Mouse (Mus musculus) ES-E14 (cell line): ENCODE data around the gene Acin1. TPM values are rescaled to one million over a fixed set of nuclear protein-coding genes. Genes with fewer than 3 reads are reported as not detected.

Experiments
- DNase-seq: peaks from one replicate; pipeline ENCODE4 v3.0.0-alpha.2; 2013; ENCODE audit warnings: low read depth, low spot score
- H3K27ac ChIP-seq: 2 replicates; pipeline ENCODE4 v1.5.1; 2012; ENCODE audit warnings: low read depth, mild to moderate bottlenecking, low read length, moderate library complexity, mixed read lengths; ENCODE audit not compliant: poor library complexity, insufficient read depth, severe bottlenecking
- H3K36me3 ChIP-seq: 2 replicates; pipeline ENCODE4 v1.6.1; 2012; ENCODE audit warnings: mild to moderate bottlenecking, low read length, moderate library complexity, mixed read lengths; ENCODE audit not compliant: control insufficient read depth, poor library complexity, insufficient read depth, severe bottlenecking
- H3K4me1 ChIP-seq, 2 experiments: fragments of 150-350 bp in 1 of 2; sonication (generic) in 1 of 2; 2 replicates each; pipeline ENCODE4 v1.6.1; 2012; ENCODE audit warnings: low read length in 2 of 2, mild to moderate bottlenecking in 1 of 2, mixed read lengths in 1 of 2; ENCODE audit not compliant: control insufficient read depth in 2 of 2, insufficient read depth in 2 of 2, poor library complexity in 1 of 2
- H3K4me3 ChIP-seq, 2 experiments: fragments of 150-350 bp in 1 of 2; sonication (generic) in 1 of 2; 2 replicates each; pipeline ENCODE4 v1.5.1; 2012; ENCODE audit warnings: low read length in 2 of 2, low read depth in 1 of 2, mild to moderate bottlenecking in 1 of 2, mixed read lengths in 1 of 2; ENCODE audit not compliant: insufficient read depth in 1 of 2, poor library complexity in 1 of 2, severe bottlenecking in 1 of 2
- H3K9ac ChIP-seq: 2 replicates; pipeline ENCODE4 v1.6.1; 2012; ENCODE audit warnings: low read depth, mild to moderate bottlenecking, low read length, mixed read lengths; ENCODE audit not compliant: poor library complexity, insufficient read depth, severe bottlenecking
- H3K9me3 ChIP-seq: fragments of 150-350 bp; sonication (generic); 2 replicates; pipeline ENCODE4 v1.6.1; 2012; ENCODE audit warnings: low read depth, mild to moderate bottlenecking, low read length; ENCODE audit not compliant: control insufficient read depth, insufficient read depth
- CHD2 ChIP-seq: IDR thresholded peaks from 2 replicates; pipeline ENCODE4 v1.6.1; 2014; ENCODE audit warnings: mild to moderate bottlenecking, low read depth, low read length, inconsistent platforms
- HCFC1 ChIP-seq: IDR thresholded peaks from 2 replicates; pipeline ENCODE4 v1.6.1; 2012; ENCODE audit warnings: low read length, inconsistent platforms, borderline replicate concordance; ENCODE audit not compliant: insufficient read depth
- MAFK ChIP-seq: IDR thresholded peaks from 2 replicates; pipeline ENCODE4 v1.6.1; 2014; ENCODE audit warnings: mild to moderate bottlenecking, low read depth, low read length, inconsistent platforms; ENCODE audit not compliant: insufficient read depth
- ZC3H11A ChIP-seq: IDR thresholded peaks from 2 replicates; pipeline ENCODE4 v1.6.1; 2012; ENCODE audit warnings: low read depth, mild to moderate bottlenecking, inconsistent platforms, low read length, borderline replicate concordance
- ZNF384 ChIP-seq: IDR thresholded peaks from 2 replicates; pipeline ENCODE4 v1.6.1; 2012; ENCODE audit warnings: low read depth, low read length, inconsistent platforms
- in situ Hi-C, 2 experiments: fragments of 600-800 bp; cut with MboI; formaldehyde crosslinking; loops; one replicate each; pipeline ENCODE4 v1.15.1; 2025; ENCODE audit warnings: low sequenced_read_pairs in 2 of 2, inconsistent platforms in 1 of 2; ENCODE audit not compliant: unreplicated experiment in 2 of 2
- total RNA-seq: library from RNA; depleted of rRNA; stranded (reverse); fragments of 300-350 nt; gene quantifications from 2 replicates; pipeline ENCODE4 v1.2.3, GENCODE M21; 2012

Gene Acin1
- total RNA-seq, 1 experiment, result 121 TPM

- H3K4me1 ChIP-seq, result 0 out of 4 replicates have a peak, but pooled peaks cover 0 to 4% of the 10 kb centered on the region in 2 experiments
- H3K4me3 ChIP-seq, result peak within 1 kb of the TSS; percentile 96 to 98
- peak within 1 kb of the TSS; percentile 99 for H3K27ac ChIP-seq
- H3K9me3 ChIP-seq, result no peaks in the 10 kb centered on the region
- peaks cover 17% of the 10 kb centered on the region for H3K36me3 ChIP-seq
- TF ChIP-seq ZNF384, result no peak
- no peak; the same call in 1 of the 2 replicates for TF ChIP-seq HCFC1
- TF ChIP-seq CHD2, result no peak
- no peak for TF ChIP-seq MAFK
- no peak for TF ChIP-seq ZC3H11A
- in situ Hi-C loops, result no loop called here
- peak; percentile 82 for DNase-seq
- H3K9ac ChIP-seq, result peak within 1 kb of the TSS; percentile 100
Measured at GRCm38 (mm10) chr14:54686063-54686521, 639 bp downstream of the Acin1 start, which contains the start of gene 1700123O20Rik. 1700123O20Rik (plus strand) TSS chr14:54686216.

- H3K9me3 ChIP-seq, result no peaks in the 10 kb centered on the region
- DNase-seq, result no peak
- TF ChIP-seq ZC3H11A (no peak), ZNF384 (no peak)
- H3K4me3 ChIP-seq, result peak overlapping the region; percentile 96 to 98
- peaks cover 15% of the 10 kb centered on the region for H3K36me3 ChIP-seq
- H3K9ac ChIP-seq, result peak overlapping the region; percentile 100
- in situ Hi-C loops, result no loop called here
- H3K27ac ChIP-seq, result no peak overlapping the region; the same call in 1 of the 2 replicates
- 0 out of 4 replicates have a peak, but pooled peaks cover 0 to 4% of the 10 kb centered on the region in 2 experiments for H3K4me1 ChIP-seq
Measured at GRCm38 (mm10) chr14:54685471-54685870, 1.3 kb downstream of the Acin1 start.

GRCm38 (mm10) chr14:54682396-54682795, 4.3 kb downstream of the Acin1 start:
- in situ Hi-C loops, result no loop called here
- Histone ChIP-seq H3K9me3 (no peaks in the 10 kb centered on the region), H3K36me3 (peaks cover 12% of the 10 kb centered on the region), H3K9ac (no peak overlapping the region), H3K4me3 (no peak overlapping the region), H3K27ac (no peak overlapping the region), H3K4me1 (0 out of 4 replicates have a peak, but pooled peaks cover 0 to 4% of the 10 kb centered on the region in 2 experiments)
- TF ChIP-seq ZNF384 (no peak), CHD2 (no peak), MAFK (no peak), HCFC1 (no peak), ZC3H11A (no peak)
- no peak for DNase-seq

- Histone ChIP-seq H3K4me1 (no peaks in the 10 kb centered on the region), H3K9me3 (no peaks in the 10 kb centered on the region), H3K36me3 (peaks cover 20% of the 10 kb centered on the region), H3K4me3 (no peak overlapping the region), H3K9ac (no peak overlapping the region), H3K27ac (no peak overlapping the region)
- TF ChIP-seq CHD2 (no peak), ZC3H11A (no peak), ZNF384 (no peak), MAFK (no peak)
- in situ Hi-C loops, result no loop called here
- no peak for DNase-seq
Measured at GRCm38 (mm10) chr14:54678657-54679304, 8.0 kb downstream of the Acin1 start.
